Mouse (Mus musculus) embryo, embryonic 9.5 days (tissue): ENCODE measurements at regions not wholly inside any gene's neighbourhood (a gene's known extent, or its start where the extent isn't known, plus 50 kb on each side); places are given as distances from the start of the nearest gene placed in this dataset.
A peak's percentile ranks its signal among the peaks of the same experiment; 100 is the strongest.

Experiments
- DNase-seq: peaks from one replicate; pipeline ENCODE4 v3.0.0-alpha.2; 2017; ENCODE audit errors: extremely low spot score

- DNase-seq: no peak
These were observed 140.9 kb downstream of the Nrip1 start for GRCm38 (mm10) chr16:76232680-76233079.

GRCm38 (mm10) chr16:76232174-76232573 lies 141.5 kb downstream of the Nrip1 start:
- no peak for DNase-seq

- DNase-seq: no peak
These were observed 142.9 kb downstream of the Nrip1 start for GRCm38 (mm10) chr16:76230516-76231302.

GRCm38 (mm10) chr16:76228451-76228850 lies 145.2 kb downstream of the Nrip1 start:
- DNase-seq: no peak

GRCm38 (mm10) chr16:76226446-76226845 lies 147.2 kb downstream of the Nrip1 start:
- no peak for DNase-seq

- no peak for DNase-seq
These were observed 147.9 kb downstream of the Nrip1 start for GRCm38 (mm10) chr16:76225587-76226226.

- peak; percentile 64 for DNase-seq
These were observed 148.6 kb downstream of the Nrip1 start for GRCm38 (mm10) chr16:76224901-76225586.

GRCm38 (mm10) chr16:76223716-76224115 lies 149.9 kb downstream of the Nrip1 start:
- DNase-seq: no peak

GRCm38 (mm10) chr16:76222960-76223359 lies 150.7 kb downstream of the Nrip1 start:
- no peak for DNase-seq

GRCm38 (mm10) chr16:76220466-76220865 lies 153.2 kb downstream of the Nrip1 start:
- DNase-seq: no peak

- no peak for DNase-seq
These were observed 154.4 kb downstream of the Nrip1 start for GRCm38 (mm10) chr16:76219233-76219632.

GRCm38 (mm10) chr16:76218310-76219170 lies 155.1 kb downstream of the Nrip1 start:
- no peak for DNase-seq

GRCm38 (mm10) chr16:76216184-76216583 lies 157.4 kb downstream of the Nrip1 start:
- DNase-seq: no peak

GRCm38 (mm10) chr16:76215558-76215957 lies 158.1 kb downstream of the Nrip1 start:
- no peak for DNase-seq

- DNase-seq: peak; percentile 34
These were observed 171.7 kb downstream of the Nrip1 start for GRCm38 (mm10) chr16:76201773-76202571.

- no peak for DNase-seq
These were observed 172.6 kb downstream of the Nrip1 start for GRCm38 (mm10) chr16:76200801-76201728.

- DNase-seq: no peak
These were observed 173.4 kb downstream of the Nrip1 start for GRCm38 (mm10) chr16:76200268-76200667.

- no peak for DNase-seq
These were observed 174.6 kb downstream of the Nrip1 start for GRCm38 (mm10) chr16:76199006-76199405.

GRCm38 (mm10) chr16:76194291-76194690 lies 172.2 kb upstream of the Samsn1 start:
- DNase-seq: no peak

GRCm38 (mm10) chr16:76191135-76191534 lies 169.1 kb upstream of the Samsn1 start:
- DNase-seq: no peak
